Mouse (Mus musculus): ENCODE measurements around the gene Gm21028.
"Not testable (repeated sequence)": the region's sequence is repeated elsewhere in the genome, so short reads cannot be mapped to it uniquely, and the experiment has no call there.

Gm21028 gene

DNA sequence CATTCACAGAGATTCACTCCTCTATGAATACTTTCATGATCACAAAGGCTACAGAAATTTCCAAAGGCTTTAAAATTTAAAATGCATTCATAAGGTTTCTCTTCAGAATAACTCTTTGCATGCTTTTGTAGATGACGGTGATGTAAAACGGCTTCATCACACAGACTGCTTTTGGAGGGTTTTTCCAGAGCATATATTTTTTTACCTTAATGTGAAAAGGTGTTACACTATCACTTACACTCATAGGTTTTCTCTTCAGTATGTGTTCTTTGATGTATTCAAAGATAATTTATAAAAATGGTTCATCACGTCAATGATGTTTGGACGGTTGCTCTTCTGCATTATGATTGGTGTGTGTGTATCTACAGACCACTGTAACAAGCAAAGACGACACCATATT, at the start of gene Gm21028:
Gene Gm21028 (minus strand): TSS at position 101 of the 400 bp plus-strand sequence.
- no peak for DNase-seq (ENCODE audit: low spot score in 2 of 2)

DNA sequence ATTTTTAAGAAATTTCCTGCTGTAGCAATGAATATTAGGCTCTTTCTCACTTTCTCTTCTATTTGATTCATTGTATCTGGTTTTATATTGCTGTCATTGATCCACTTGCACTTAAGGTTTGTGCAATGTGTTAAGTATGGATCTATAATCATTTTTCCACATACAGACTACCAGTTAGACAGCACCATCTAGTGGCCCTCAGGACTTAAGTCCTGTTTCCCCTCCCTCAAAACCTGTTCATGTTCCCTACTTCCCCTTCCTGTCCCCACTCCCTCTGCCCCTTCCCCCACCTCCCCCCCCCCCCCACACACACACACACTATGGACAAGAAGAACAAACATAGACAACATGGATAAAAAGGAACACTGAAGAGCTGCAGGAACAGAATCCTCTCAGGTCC, 17.3 kb upstream of the Gm21028 start:
- not testable (repeated sequence) for DNase-seq (ENCODE audit: low spot score in 2 of 2)

DNA sequence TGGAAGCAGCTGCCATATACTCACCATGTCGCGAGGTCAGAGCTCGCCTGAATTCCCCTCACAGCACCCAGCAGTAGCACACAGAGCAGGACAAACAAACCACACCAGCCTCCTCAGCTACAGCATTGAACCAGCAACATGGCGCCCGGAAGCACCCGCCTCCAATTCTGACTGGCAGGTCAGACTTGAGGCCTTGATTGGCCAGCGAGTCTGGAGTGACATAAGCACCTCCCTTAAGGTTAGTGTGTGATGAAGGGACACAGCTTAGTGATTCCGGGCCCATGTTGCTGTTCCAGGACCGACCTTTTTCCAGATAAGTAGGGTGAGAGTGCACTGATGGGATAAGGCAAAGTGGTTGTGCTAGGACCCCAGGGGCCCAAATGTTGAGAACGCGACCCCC, 14.0 kb upstream of the Gm21028 start, which contains the start of gene Zfp977:
Gene Zfp977 (minus strand): TSS at position 135 of the 400 bp plus-strand sequence.
- not testable (repeated sequence) for DNase-seq (ENCODE audit: low spot score in 2 of 2)

DNA sequence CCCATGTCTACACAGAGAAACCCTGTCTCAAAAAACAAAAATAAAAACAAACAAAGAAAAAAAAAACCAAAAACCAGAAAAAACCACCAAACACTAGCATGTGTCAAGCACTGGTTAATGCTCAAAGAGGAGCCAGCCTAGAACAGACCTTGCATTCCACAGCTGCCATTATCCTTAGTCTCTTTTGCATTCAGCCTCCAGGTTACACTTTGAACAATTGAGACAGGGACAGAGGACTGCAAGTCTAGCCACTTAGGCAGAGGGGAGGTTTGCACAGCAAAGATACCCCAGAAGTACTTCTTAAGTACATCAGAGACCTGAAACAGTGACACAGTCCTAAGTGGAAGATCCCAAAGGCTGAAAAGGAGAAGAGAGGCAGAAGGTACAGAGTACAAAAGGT, 12.9 kb upstream of the Gm21028 start:
- not testable (repeated sequence) for DNase-seq (ENCODE audit: low spot score in 2 of 2)

DNA sequence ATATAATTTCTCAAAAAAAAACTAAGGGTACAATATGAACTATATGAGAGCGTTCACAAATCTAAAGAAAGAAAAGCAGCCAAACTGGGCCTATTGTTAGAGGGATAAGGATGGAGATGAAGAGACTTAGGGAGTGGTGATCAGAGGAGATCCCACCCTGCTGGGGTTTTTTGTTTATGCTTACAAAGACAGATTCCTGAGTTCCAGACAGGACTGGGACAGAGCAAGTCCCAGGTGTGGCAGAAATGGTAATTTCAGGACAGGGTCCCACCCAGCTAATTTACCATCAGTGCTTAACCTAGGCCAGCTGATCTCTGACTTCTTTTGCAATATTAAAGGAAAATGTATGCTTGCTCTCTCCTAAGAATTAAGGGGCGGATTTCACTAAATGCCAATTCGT, 26.6 kb downstream of the Gm21028 start:
- DNase-seq (ENCODE audit: low spot score in 2 of 2): no peak
